Mouse (Mus musculus): Measurements from ENCODE around the gene Kiz.

Gene Kiz

GRCm38 (mm10) chr2:146984831-146985230 is 129.2 kb downstream of the Kiz start:
- no peak for DNase-seq

GRCm38 (mm10) chr2:146985807-146986206 is 130.1 kb downstream of the Kiz start:
- DNase-seq = no peak

GRCm38 (mm10) chr2:146986429-146986828 is 130.8 kb downstream of the Kiz start:
- no peak for DNase-seq

GRCm38 (mm10) chr2:147007265-147007664 is 151.6 kb downstream of the Kiz start:
- no peak for DNase-seq

GRCm38 (mm10) chr2:147009084-147009483 is 153.4 kb downstream of the Kiz start:
- DNase-seq = no peak

- DNase-seq = no peak
Observed at GRCm38 (mm10) chr2:147010141-147010540, 154.5 kb downstream of the Kiz start.

- DNase-seq = no peak
Observed at GRCm38 (mm10) chr2:147010952-147011351, 155.3 kb downstream of the Kiz start.

- no peak for DNase-seq
Observed at GRCm38 (mm10) chr2:147011474-147012140, 155.9 kb downstream of the Kiz start.

GRCm38 (mm10) chr2:147012141-147012622 is 156.5 kb downstream of the Kiz start:
- DNase-seq = no peak

- peak; percentile 95 for DNase-seq
Observed at GRCm38 (mm10) chr2:147012623-147013184, 157.0 kb downstream of the Kiz start, which contains the start of gene Xrn2. Gene Xrn2, plus strand, starts transcription at chr2:147012996.

GRCm38 (mm10) chr2:147013194-147013969 is 157.7 kb downstream of the Kiz start:
- DNase-seq = peak; percentile 64

GRCm38 (mm10) chr2:147014101-147014886 is 158.6 kb downstream of the Kiz start:
- no peak for DNase-seq
